Mouse (Mus musculus): Measurements from ENCODE around the gene Igsf11.

GRCm38 (mm10) chr16:38916053-38916786, 23.7 kb downstream of the Igsf11 start:
- TF ChIP-seq CTCF (conservative IDR thresholded peaks at IDR 0.05 in 1 of 2, IDR thresholded peaks at IDR 0.05 in 1 of 2; ENCODE audit: low read depth in 2 of 2, low read length in 2 of 2) = no peak
- no peak for TF ChIP-seq CHD2 (IDR thresholded peaks at IDR 0.05; ENCODE audit: low read length)
- TF ChIP-seq POLR2A (IDR thresholded peaks at IDR 0.05; ENCODE audit: low read depth, low read length) = no peak
- no peak for TF ChIP-seq USF1 (IDR thresholded peaks at IDR 0.05; ENCODE audit: low read depth, low read length)

Data from CH12.LX (cell line).